Mouse (Mus musculus): Measurements from ENCODE around the gene Slc9a1. TPM values are rescaled to one million over a fixed set of nuclear protein-coding genes. Genes with fewer than 3 reads are reported as not detected.

Slc9a1 gene
- 1.2 TPM for polyA plus RNA-seq (2014; fragmentation: Illumina TruSeq; extraction: RNeasy Lipid Tissue Mini Kit (QIAGEN cat#74804); ENCODE audit: low read depth, low replicate concordance)

GRCm38 (mm10) chr4:133369553-133370297 lies at the start of gene Slc9a1:
Gene Slc9a1, plus strand, starts transcription at chr4:133369706.

GRCm38 (mm10) chr4:133353367-133354365 lies 15.8 kb upstream of the Slc9a1 start, which contains the start of gene Wdtc1:
Gene Wdtc1, minus strand, starts transcription at chr4:133353481.

Other genes with a start within 250 kb of the Slc9a1 start
- 43.9 TPM for gene Wasf2, start 239.2 kb upstream of the Slc9a1 start, polyA plus RNA-seq (2014; fragmentation: Illumina TruSeq; extraction: RNeasy Lipid Tissue Mini Kit (QIAGEN cat#74804); ENCODE audit: low read depth, low replicate concordance)
- not detected for gene Cd164l2, start 157.6 kb upstream of the Slc9a1 start, polyA plus RNA-seq (2014; fragmentation: Illumina TruSeq; extraction: RNeasy Lipid Tissue Mini Kit (QIAGEN cat#74804); ENCODE audit: low read depth, low replicate concordance)
- gene Gpr3, start 157.2 kb upstream of the Slc9a1 start, polyA plus RNA-seq (2014; fragmentation: Illumina TruSeq; extraction: RNeasy Lipid Tissue Mini Kit (QIAGEN cat#74804); ENCODE audit: low read depth, low replicate concordance) = not detected
- gene Map3k6, start 128.9 kb upstream of the Slc9a1 start, polyA plus RNA-seq (2014; fragmentation: Illumina TruSeq; extraction: RNeasy Lipid Tissue Mini Kit (QIAGEN cat#74804); ENCODE audit: low read depth, low replicate concordance) = not detected
- not detected for gene Sytl1, start 106.6 kb upstream of the Slc9a1 start, polyA plus RNA-seq (2014; fragmentation: Illumina TruSeq; extraction: RNeasy Lipid Tissue Mini Kit (QIAGEN cat#74804); ENCODE audit: low read depth, low replicate concordance)
- 1.4 TPM for gene Tmem222, start 91.9 kb upstream of the Slc9a1 start, polyA plus RNA-seq (2014; fragmentation: Illumina TruSeq; extraction: RNeasy Lipid Tissue Mini Kit (QIAGEN cat#74804); ENCODE audit: low read depth, low replicate concordance)
- 5.0 TPM for gene Wdtc1, start 16.2 kb upstream of the Slc9a1 start, polyA plus RNA-seq (2014; fragmentation: Illumina TruSeq; extraction: RNeasy Lipid Tissue Mini Kit (QIAGEN cat#74804); ENCODE audit: low read depth, low replicate concordance)
- gene Tent5b, start 110.4 kb downstream of the Slc9a1 start, polyA plus RNA-seq (2014; fragmentation: Illumina TruSeq; extraction: RNeasy Lipid Tissue Mini Kit (QIAGEN cat#74804); ENCODE audit: low read depth, low replicate concordance) = not detected
- gene Trnp1, start 128.8 kb downstream of the Slc9a1 start, polyA plus RNA-seq (2014; fragmentation: Illumina TruSeq; extraction: RNeasy Lipid Tissue Mini Kit (QIAGEN cat#74804); ENCODE audit: low read depth, low replicate concordance) = not detected
- gene Kdf1, start 149.3 kb downstream of the Slc9a1 start, polyA plus RNA-seq (2014; fragmentation: Illumina TruSeq; extraction: RNeasy Lipid Tissue Mini Kit (QIAGEN cat#74804); ENCODE audit: low read depth, low replicate concordance) = 1.1 TPM
- 20.4 TPM for gene Nudc, start 176.3 kb downstream of the Slc9a1 start, polyA plus RNA-seq (2014; fragmentation: Illumina TruSeq; extraction: RNeasy Lipid Tissue Mini Kit (QIAGEN cat#74804); ENCODE audit: low read depth, low replicate concordance)
- not detected for gene Nr0b2, start 183.7 kb downstream of the Slc9a1 start, polyA plus RNA-seq (2014; fragmentation: Illumina TruSeq; extraction: RNeasy Lipid Tissue Mini Kit (QIAGEN cat#74804); ENCODE audit: low read depth, low replicate concordance)
- not detected for gene Gpatch3, start 205.0 kb downstream of the Slc9a1 start, polyA plus RNA-seq (2014; fragmentation: Illumina TruSeq; extraction: RNeasy Lipid Tissue Mini Kit (QIAGEN cat#74804); ENCODE audit: low read depth, low replicate concordance)
- 0.57 TPM for gene Gpn2, start 214.7 kb downstream of the Slc9a1 start, polyA plus RNA-seq (2014; fragmentation: Illumina TruSeq; extraction: RNeasy Lipid Tissue Mini Kit (QIAGEN cat#74804); ENCODE audit: low read depth, low replicate concordance)
- gene Sfn, start 232.5 kb downstream of the Slc9a1 start, polyA plus RNA-seq (2014; fragmentation: Illumina TruSeq; extraction: RNeasy Lipid Tissue Mini Kit (QIAGEN cat#74804); ENCODE audit: low read depth, low replicate concordance) = not detected